19 mouse cellular contexts compared by ENCODE assay signal in the genomic region with DNA sequence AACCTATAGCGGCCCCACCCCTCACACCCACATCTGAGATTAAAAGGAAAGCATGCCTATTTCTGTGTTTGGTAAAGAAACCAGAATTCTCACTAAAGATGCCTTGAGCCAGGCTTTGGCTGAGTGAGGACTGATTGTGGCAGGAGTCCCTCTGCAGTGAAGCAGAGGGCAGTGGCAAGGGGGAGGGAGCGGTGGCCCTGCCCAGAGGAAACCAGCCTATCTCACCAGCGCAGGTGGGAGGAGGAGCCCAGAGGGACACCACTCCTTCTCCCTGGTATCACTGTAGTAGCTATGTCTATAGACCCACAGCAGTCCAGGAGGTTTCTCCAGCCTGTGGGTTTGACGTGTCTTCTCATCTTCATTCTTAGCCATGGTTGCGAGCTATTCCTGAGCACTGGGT. TPM values are rescaled to one million over a fixed set of nuclear protein-coding genes. Genes with fewer than 3 reads are reported as not detected.
DNase-seq lines count a peak whose midpoint lies in the region; ATAC-seq and TF ChIP-seq lines count a peak whose summit lies in the region.
"Had no signal": no experiment of that assay in that cellular context is flagged by ENCODE, and none has a peak within 500 bp of the region (broad histone marks: within the 10 kb centered on the region; RNA-seq: fewer than 3 reads in every experiment).

No protein-coding gene starts in this region.

- H3K4me3 ChIP-seq in liver, embryonic 15.5 days (replicated peaks) = peak overlapping the region; percentile 29
- no peak overlapping the region for H3K4me3 ChIP-seq in forebrain, embryonic 14.5 days (ENCODE audit: low read depth, low read length)
- H3K4me3 ChIP-seq in midbrain, embryonic 10.5 days = no peak overlapping the region
- H3K4me3 ChIP-seq in cerebellum, adult 2 months (replicated peaks; ENCODE audit: insufficient read depth, low read depth, low read length) = no peak overlapping the region
- H3K4me3 ChIP-seq: midbrain, embryonic 12.5 days; neural tube, embryonic 15.5 days had no signal

- peak overlapping the region; percentile 57 for H3K9ac ChIP-seq in liver, embryonic 15.5 days
- no peak overlapping the region for H3K9ac ChIP-seq in forebrain, embryonic 14.5 days (ENCODE audit: low read length)
- H3K9ac ChIP-seq: midbrain, embryonic 12.5 days; neural tube, embryonic 15.5 days had no signal

- peak overlapping the region; percentile 73 for H3K4me2 ChIP-seq in liver, embryonic 15.5 days
- H3K4me2 ChIP-seq in forebrain, embryonic 14.5 days (ENCODE audit: low read length) = no peak overlapping the region
- H3K4me2 ChIP-seq: midbrain, embryonic 12.5 days; neural tube, embryonic 15.5 days had no signal

- H3K27me3 ChIP-seq in liver, embryonic 15.5 days = no peaks in the 10 kb centered on the region
- no peaks in the 10 kb centered on the region for H3K27me3 ChIP-seq in forebrain, embryonic 14.5 days (replicated peaks; ENCODE audit: control insufficient read depth, insufficient read depth, low read length)
- no peaks in the 10 kb centered on the region for H3K27me3 ChIP-seq in midbrain, embryonic 10.5 days (ENCODE audit: low read depth, poor library complexity, severe bottlenecking)
- H3K27me3 ChIP-seq in cerebellum, adult 2 months (ENCODE audit: control insufficient read depth, insufficient read depth, low read length) = no peaks in the 10 kb centered on the region
- H3K27me3 ChIP-seq: midbrain, embryonic 12.5 days; neural tube, embryonic 15.5 days had no signal

- H3K27ac ChIP-seq in liver, embryonic 15.5 days (replicated peaks) = peak overlapping the region; percentile 94
- H3K27ac ChIP-seq in forebrain, embryonic 14.5 days (ENCODE audit: low read depth, low read length) = no peak overlapping the region
- no peak overlapping the region for H3K27ac ChIP-seq in midbrain, embryonic 10.5 days (replicated peaks)
- no peak overlapping the region for H3K27ac ChIP-seq in cerebellum, adult 2 months (ENCODE audit: insufficient read depth, low read length)
- H3K27ac ChIP-seq: midbrain, embryonic 12.5 days; neural tube, embryonic 15.5 days had no signal

- H3K9me3 ChIP-seq in liver, embryonic 15.5 days (replicated peaks) = no peaks in the 10 kb centered on the region
- no peaks in the 10 kb centered on the region for H3K9me3 ChIP-seq in forebrain, embryonic 14.5 days (replicated peaks; ENCODE audit: control insufficient read depth, low read length)
- H3K9me3 ChIP-seq in midbrain, embryonic 10.5 days (replicated peaks) = no peaks in the 10 kb centered on the region
- H3K9me3 ChIP-seq: midbrain, embryonic 12.5 days; neural tube, embryonic 15.5 days had no signal

- H3K4me1 ChIP-seq in liver, embryonic 15.5 days (replicated peaks) = peaks cover 81% of the 10 kb centered on the region
- no peaks in the 10 kb centered on the region for H3K4me1 ChIP-seq in forebrain, embryonic 14.5 days (ENCODE audit: control insufficient read depth, insufficient read depth, low read length)
- H3K4me1 ChIP-seq in midbrain, embryonic 10.5 days = peaks cover 6% of the 10 kb centered on the region; the same call in 1 of the 2 replicates
- H3K4me1 ChIP-seq in cerebellum, adult 2 months (ENCODE audit: control insufficient read depth, insufficient read depth, low read length) = peaks cover 11% of the 10 kb centered on the region
- H3K4me1 ChIP-seq: midbrain, embryonic 12.5 days; neural tube, embryonic 15.5 days had no signal

- H3K36me3 ChIP-seq in liver, embryonic 15.5 days (replicated peaks) = peaks cover 84% of the 10 kb centered on the region
- peaks cover 19% of the 10 kb centered on the region for H3K36me3 ChIP-seq in forebrain, embryonic 14.5 days (ENCODE audit: control insufficient read depth, insufficient read depth, low read length)
- peaks cover 53% of the 10 kb centered on the region for H3K36me3 ChIP-seq in midbrain, embryonic 10.5 days

- WGBS in liver, embryonic 15.5 days (ENCODE audit: insufficient replicate concordance) = 29% methylated on average over 5 of the region's 5 CpGs
- WGBS in forebrain, embryonic 14.5 days = 93% methylated on average over 5 of the region's 5 CpGs
- 89% methylated on average over 5 of the region's 5 CpGs for WGBS in midbrain, embryonic 10.5 days
- 93% methylated on average over 5 of the region's 5 CpGs for WGBS in cerebellum, adult 2 months

- peak; percentile 75 for DNase-seq in spleen, adult 12 weeks (ENCODE audit: low spot score)
- no peak for DNase-seq in spleen, adult 18-20 months
- peak; percentile 84 to 86 for DNase-seq in spleen, postnatal 4 days (ENCODE audit: low spot score in 2 of 2)
- no peak for DNase-seq in forebrain, embryonic 14.5 days (ENCODE audit: low spot score)
- no peak for DNase-seq in midbrain, embryonic 10.5 days (ENCODE audit: low spot score)
- no peak for DNase-seq in cerebellum, adult 2 months
- DNase-seq: adrenal gland, postnatal 25 days; cerebellum, postnatal 10 days; gastrocnemius, postnatal 14 days; heart, postnatal 10 days; kidney, adult 8-10 months; lung, postnatal 14 days; thymus, postnatal 14 days had no signal

- TF ChIP-seq CTCF in cerebellum, adult 2 months (IDR thresholded peaks at IDR 0.05; ENCODE audit: borderline replicate concordance, insufficient read depth, low read depth, low read length) = no peak

- no peak for TF ChIP-seq POLR2A in cerebellum, adult 2 months (IDR thresholded peaks at IDR 0.05; ENCODE audit: borderline replicate concordance, insufficient read depth, low read length)

- ATAC-seq in erythroid progenitor cell, adult 5-6 weeks (replicated peaks; ENCODE audit: low FRiP score, poor library complexity, severe bottlenecking) = peak; percentile 94
- peak; percentile 100 for ATAC-seq in liver, embryonic 15.5 days (ENCODE audit: insufficient read depth)
- ATAC-seq in forebrain, embryonic 14.5 days = no peak
- ATAC-seq: forebrain, embryonic 16.5 days; hindbrain, embryonic 16.5 days had no signal

RNA-seq across cellular contexts. Expression of a gene that starts 31.8 kb away (rescaled TPM):
- 8.8 and 15.5 TPM in 2 replicates for total RNA-seq in erythroid progenitor cell, adult 5-6 weeks (2015; ENCODE audit: low replicate concordance)
- total RNA-seq in erythroid progenitor cell, adult 5-6 weeks (2017; ENCODE audit: low replicate concordance) = 2.8 and 15.9 TPM in 2 replicates
- polyA plus RNA-seq in liver, embryonic 15.5 days (2015; fragmentation: Nextera tagmentation; extraction: Ambion mirVana) = 3.4 TPM in 2 replicates
- polyA plus RNA-seq in forebrain, embryonic 14.5 days (2014; fragmentation: Nextera tagmentation; extraction: Ambion mirVana) = 21.7 and 29.1 TPM in 2 replicates
- 26.9 and 32.1 TPM in 2 replicates for polyA plus RNA-seq in midbrain, embryonic 10.5 days (2016; fragmentation: Nextera tagmentation; extraction: Ambion mirVana)
- polyA plus RNA-seq in cerebellum, adult 2 months (2012; rRNA removed) = 12.9 and 13.9 TPM in 2 replicates

Comparison
In these comparisons a context has a peak if more than half of its experiments do, and no peak if none do; other contexts are left out.
1. DNase-seq: peak in spleen, adult 12 weeks (single experiment) and spleen, postnatal 4 days (2 of 2); none in spleen, adult 18-20 months (0 of 2), forebrain, embryonic 14.5 days (single experiment), midbrain, embryonic 10.5 days (single experiment) and cerebellum, adult 2 months (0 of 2).